In genomic region chr12:80074331-80074730, GRCm38 (mm10) we compare ENCODE assay signal across 21 mouse cellular contexts.
"Had no signal": no experiment of that assay in that cellular context is flagged by ENCODE, and none has a peak within 500 bp of the region (broad histone marks: within the 10 kb centered on the region; RNA-seq: fewer than 3 reads in every experiment).

No protein-coding gene starts in this region.

- H3K4me3 ChIP-seq: liver, embryonic 12.5 days; liver, embryonic 15.5 days; megakaryocyte, embryonic 14.5 days; midbrain, embryonic 10.5 days; midbrain, embryonic 15.5 days; neural tube, embryonic 12.5 days; neural tube, embryonic 15.5 days had no signal

- H3K9me3 ChIP-seq: liver, embryonic 12.5 days; liver, embryonic 15.5 days; megakaryocyte, embryonic 14.5 days; midbrain, embryonic 10.5 days; midbrain, embryonic 15.5 days; neural tube, embryonic 12.5 days; neural tube, embryonic 15.5 days had no signal

- H3K4me1 ChIP-seq: liver, embryonic 12.5 days; liver, embryonic 15.5 days; midbrain, embryonic 15.5 days had no signal

- H3K27me3 ChIP-seq: liver, embryonic 12.5 days; megakaryocyte, embryonic 14.5 days; midbrain, embryonic 15.5 days; neural tube, embryonic 12.5 days; neural tube, embryonic 15.5 days had no signal

- H3K9ac ChIP-seq: liver, embryonic 12.5 days; liver, embryonic 15.5 days; midbrain, embryonic 15.5 days; neural tube, embryonic 12.5 days; neural tube, embryonic 15.5 days had no signal

- H3K4me2 ChIP-seq: liver, embryonic 12.5 days; liver, embryonic 15.5 days; midbrain, embryonic 15.5 days; neural tube, embryonic 12.5 days; neural tube, embryonic 15.5 days had no signal

- ATAC-seq: hindbrain, embryonic 16.5 days; liver, embryonic 12.5 days; midbrain, embryonic 15.5 days had no signal

- DNase-seq: kidney, adult 18-20 months; kidney, adult 9 months; kidney, postnatal 14 days; kidney, postnatal 4 days; liver; lung, adult 18-20 months; lung, postnatal 36 days; retina, postnatal 1 day; right cerebral cortex, postnatal 25 days; spleen, adult 18-20 months; thymus, adult 2 months; thymus, postnatal 14 days; thymus, postnatal 4 days had no signal

- H3K36me3 ChIP-seq: liver, embryonic 12.5 days; liver, embryonic 15.5 days; midbrain, embryonic 10.5 days; midbrain, embryonic 15.5 days; neural tube, embryonic 12.5 days; neural tube, embryonic 15.5 days had no signal

- H3K27ac ChIP-seq: liver, embryonic 12.5 days; liver, embryonic 15.5 days; midbrain, embryonic 10.5 days; midbrain, embryonic 15.5 days; neural tube, embryonic 12.5 days; neural tube, embryonic 15.5 days had no signal
